Mouse (Mus musculus) heart, embryonic 11.5 days (tissue): ENCODE measurements around the gene 2810006K23Rik. TPM values are rescaled to one million over a fixed set of nuclear protein-coding genes. Genes with fewer than 3 reads are reported as not detected.
A peak's percentile ranks its signal among the peaks of the same experiment; 100 is the strongest.
"Not testable (repeated sequence)": the region's sequence is repeated elsewhere in the genome, so short reads cannot be mapped to it uniquely, and the experiment has no call there.

Source experiments
- ATAC-seq: fragments of 200-750 bp; cut with Nextera tagmentation; replicated peaks from 2 replicates; pipeline ENCODE4 v1.8.0; 2017; ENCODE audit warnings: moderate library complexity; ENCODE audit not compliant: insufficient number of reproducible peaks, low FRiP score, low TSS enrichment
- H3K27ac ChIP-seq: fragments of 300-500 bp; sonication (generic); 2 replicates; pipeline ENCODE4 v1.5.1; 2014; ENCODE audit warnings: mild to moderate bottlenecking, low read depth, low read length
- H3K27me3 ChIP-seq: fragments of 300-500 bp; sonication (generic); 2 replicates; pipeline ENCODE4 v1.6.1; 2014; ENCODE audit warnings: mild to moderate bottlenecking, low read length, mixed read lengths; ENCODE audit not compliant: control insufficient read depth, insufficient read depth
- H3K36me3 ChIP-seq: fragments of 300-500 bp; sonication (generic); 2 replicates; pipeline ENCODE4 v1.6.1; 2014; ENCODE audit warnings: mild to moderate bottlenecking, low read length, moderate library complexity, mixed read lengths; ENCODE audit not compliant: control insufficient read depth, insufficient read depth
- H3K4me1 ChIP-seq: fragments of 300-500 bp; sonication (generic); 2 replicates; pipeline ENCODE4 v1.6.1; 2014; ENCODE audit warnings: low read length; ENCODE audit not compliant: control insufficient read depth, insufficient read depth
- H3K4me2 ChIP-seq: fragments of 300-500 bp; sonication (generic); 2 replicates; pipeline ENCODE4 v1.6.1; 2014; ENCODE audit warnings: mild to moderate bottlenecking, moderate library complexity
- H3K4me3 ChIP-seq: fragments of 300-500 bp; sonication (generic); 2 replicates; pipeline ENCODE4 v1.5.1; 2014; ENCODE audit warnings: low read depth, low read length
- H3K9ac ChIP-seq: fragments of 300-500 bp; sonication (generic); 2 replicates; pipeline ENCODE4 v1.6.1; 2014; ENCODE audit warnings: mild to moderate bottlenecking, low read depth, low read length, moderate library complexity
- H3K9me3 ChIP-seq: fragments of 300-500 bp; sonication (generic); replicated peaks from 2 replicates; pipeline ENCODE4 v1.6.1; 2016; ENCODE audit warnings: low read length; ENCODE audit not compliant: control insufficient read depth
- WGBS: fragments of 180-500 bp; shearing (Covaris S2); extraction: QIAGEN DNeasy Blood & Tissue Kit; methylation state at CpG from one replicate; pipeline ENCODE4 v1.1.7; 2014; ENCODE audit not compliant: insufficient replicate concordance; 5-methylcytosine and 5-hydroxymethylcytosine counted together
- polyA plus RNA-seq: library from polyadenylated mRNA; unstranded; fragments of >200 nt; fragmentation: Nextera tagmentation; extraction: Ambion mirVana; gene quantifications from 2 replicates; pipeline ENCODE4 v1.2.1, GENCODE M21; 2014

Gene 2810006K23Rik
- polyA plus RNA-seq, 1 experiment from 2014 or later, result 14.8 TPM

- no peaks in the 10 kb centered on the region for H3K9me3 ChIP-seq
- no peak overlapping the region for H3K27ac ChIP-seq
- H3K36me3 ChIP-seq, result peaks cover 25% of the 10 kb centered on the region
- H3K4me2 ChIP-seq, result no peak overlapping the region
- 31% methylated on average over 4 of the region's 4 CpGs for WGBS
- H3K4me3 ChIP-seq, result no peak overlapping the region
- no peak overlapping the region for H3K9ac ChIP-seq
- peaks cover 6% of the 10 kb centered on the region; the same call in 1 of the 2 replicates for H3K4me1 ChIP-seq
- no peaks in the 10 kb centered on the region for H3K27me3 ChIP-seq
- ATAC-seq, result 0 out of 2 replicates have a peak, but pooled peaks have one; percentile 10
These were observed 27.8 kb upstream of the 2810006K23Rik start for GRCm38 (mm10) chr5:124300132-124300531.

GRCm38 (mm10) chr5:124302853-124303252, 25.0 kb upstream of the 2810006K23Rik start:
- not testable (repeated sequence) for H3K4me1 ChIP-seq, H3K4me3 ChIP-seq, H3K9me3 ChIP-seq, H3K27ac ChIP-seq, H3K27me3 ChIP-seq, H3K9ac ChIP-seq, ATAC-seq, H3K4me2 ChIP-seq
- H3K36me3 ChIP-seq, result peaks cover 28% of the 10 kb centered on the region
- 95% methylated on average over 6 of the region's 6 CpGs for WGBS

GRCm38 (mm10) chr5:124309155-124309554, 18.7 kb upstream of the 2810006K23Rik start:
- WGBS, result 78% methylated on average over 10 of the region's 10 CpGs
- Histone ChIP-seq H3K9ac (no peak overlapping the region), H3K27ac (no peak overlapping the region), H3K4me3 (no peak overlapping the region), H3K4me1 (no peaks in the 10 kb centered on the region), H3K27me3 (no peaks in the 10 kb centered on the region), H3K36me3 (peaks cover 35% of the 10 kb centered on the region), H3K9me3 (0 out of 2 replicates have a peak, but pooled peaks cover 2% of the 10 kb centered on the region), H3K4me2 (no peak overlapping the region)
- ATAC-seq, result no peak

- Histone ChIP-seq H3K4me3 (no peak overlapping the region), H3K27me3 (no peaks in the 10 kb centered on the region), H3K9ac (no peak overlapping the region), H3K36me3 (peaks cover 42% of the 10 kb centered on the region), H3K4me2 (no peak overlapping the region), H3K4me1 (no peaks in the 10 kb centered on the region), H3K9me3 (0 out of 2 replicates have a peak, but pooled peaks cover 2% of the 10 kb centered on the region), H3K27ac (no peak overlapping the region)
- no peak for ATAC-seq
- WGBS, result 90% methylated on average over 11 of the region's 11 CpGs
These were observed 17.8 kb upstream of the 2810006K23Rik start for GRCm38 (mm10) chr5:124310091-124310490.

- no peak overlapping the region for H3K27ac ChIP-seq
- no peaks in the 10 kb centered on the region for H3K4me1 ChIP-seq
- no peak overlapping the region for H3K9ac ChIP-seq
- 87% methylated on average over 9 of the region's 9 CpGs for WGBS
- 0 out of 2 replicates have a peak, but pooled peaks cover 2% of the 10 kb centered on the region for H3K9me3 ChIP-seq
- ATAC-seq, result no peak
- peaks cover 33% of the 10 kb centered on the region for H3K36me3 ChIP-seq
- H3K4me3 ChIP-seq, result no peak overlapping the region
- no peak overlapping the region for H3K4me2 ChIP-seq
- no peaks in the 10 kb centered on the region for H3K27me3 ChIP-seq
These were observed 12.4 kb upstream of the 2810006K23Rik start for GRCm38 (mm10) chr5:124315498-124315897.

GRCm38 (mm10) chr5:124315941-124316340, 11.9 kb upstream of the 2810006K23Rik start:
- 90% methylated on average over 11 of the region's 11 CpGs for WGBS
- H3K4me1 ChIP-seq, result no peaks in the 10 kb centered on the region
- no peak for ATAC-seq
- no peak overlapping the region for H3K4me2 ChIP-seq
- H3K27me3 ChIP-seq, result no peaks in the 10 kb centered on the region
- peaks cover 33% of the 10 kb centered on the region for H3K36me3 ChIP-seq
- H3K4me3 ChIP-seq, result no peak overlapping the region
- 0 out of 2 replicates have a peak, but pooled peaks cover 2% of the 10 kb centered on the region for H3K9me3 ChIP-seq
- H3K27ac ChIP-seq, result no peak overlapping the region
- H3K9ac ChIP-seq, result no peak overlapping the region

GRCm38 (mm10) chr5:124317648-124318047, 10.2 kb upstream of the 2810006K23Rik start:
- H3K9ac ChIP-seq, result no peak overlapping the region
- no peak for ATAC-seq
- no peaks in the 10 kb centered on the region for H3K27me3 ChIP-seq
- no peak overlapping the region for H3K4me2 ChIP-seq
- 78% methylated on average over 7 of the region's 7 CpGs for WGBS
- H3K27ac ChIP-seq, result no peak overlapping the region
- peaks cover 22% of the 10 kb centered on the region for H3K36me3 ChIP-seq
- H3K9me3 ChIP-seq, result 0 out of 2 replicates have a peak, but pooled peaks cover 2% of the 10 kb centered on the region
- no peaks in the 10 kb centered on the region for H3K4me1 ChIP-seq
- no peak overlapping the region for H3K4me3 ChIP-seq

- Histone ChIP-seq H3K9ac (peak overlapping the region; percentile 73), H3K4me1 (peaks cover 9% of the 10 kb centered on the region), H3K27ac (peak overlapping the region; percentile 85; the same call in 1 of the 2 replicates), H3K27me3 (no peaks in the 10 kb centered on the region), H3K4me2 (peak overlapping the region; percentile 61), H3K9me3 (no peaks in the 10 kb centered on the region), H3K4me3 (peak overlapping the region; percentile 57), H3K36me3 (no peaks in the 10 kb centered on the region)
- ATAC-seq, result no peak
- WGBS, result under 1% methylated on average over 8 of the region's 8 CpGs
These were observed 1.1 kb upstream of the 2810006K23Rik start for GRCm38 (mm10) chr5:124326829-124327228.

- H3K9ac ChIP-seq, result no peak overlapping the region
- no peaks in the 10 kb centered on the region for H3K27me3 ChIP-seq
- H3K4me1 ChIP-seq, result peaks cover 21% of the 10 kb centered on the region
- no peak overlapping the region for H3K27ac ChIP-seq
- H3K4me3 ChIP-seq, result no peak overlapping the region
- H3K9me3 ChIP-seq, result no peaks in the 10 kb centered on the region
- WGBS, result 85% methylated on average over 6 of the region's 6 CpGs
- H3K36me3 ChIP-seq, result no peaks in the 10 kb centered on the region
- H3K4me2 ChIP-seq, result no peak overlapping the region
- ATAC-seq, result no peak
These were observed 2.2 kb downstream of the 2810006K23Rik start for GRCm38 (mm10) chr5:124330086-124330485.
